Mouse (Mus musculus) lung, adult 2 months (tissue): Measurements from ENCODE around the gene Scn10a.

Experiments
- CTCF ChIP-seq: fragments of 200-500 bp; IDR thresholded peaks from 2 replicates; pipeline ENCODE4 v1.5.1; 2011; ENCODE audit warnings: mild to moderate bottlenecking, low read length, control low read depth; ENCODE audit not compliant: insufficient read depth
- POLR2A ChIP-seq: fragments of 200-500 bp; IDR thresholded peaks from 2 replicates; pipeline ENCODE4 v1.6.1; 2011; ENCODE audit warnings: low read depth, mild to moderate bottlenecking, control low read depth, low read length, borderline replicate concordance; ENCODE audit errors: extremely low read depth

- no peak for TF ChIP-seq CTCF
- TF ChIP-seq POLR2A, result no peak
Observed at GRCm38 (mm10) chr9:119562256-119562655, 156.9 kb downstream of the Scn10a start.
